Mouse (Mus musculus): ENCODE results near the gene Stab1. TPM values are rescaled to one million over a fixed set of nuclear protein-coding genes. Genes with fewer than 3 reads are reported as not detected.
A peak's percentile ranks its signal among the peaks of the same experiment; 100 is the strongest.

The Stab1 gene
- total and polyA plus RNA-seq, 2 experiments from 2014 or later = 10.5 to 31.2 TPM

GRCm38 (mm10) chr14:31195968-31196367, 27.5 kb upstream of the Stab1 start:
- ATAC-seq = peak; percentile 31; the same call in 1 of the 2 replicates
- DNase-seq (ENCODE audit: low spot score) = peak; percentile 69
- H3K4me3 ChIP-seq (ENCODE audit: low read length) = no peak overlapping the region
- peak; percentile 73 for TF ChIP-seq CTCF (IDR thresholded peaks at IDR 0.05; ENCODE audit: low read depth)
- H3K4me1 ChIP-seq (ENCODE audit: insufficient read depth, low read length) = no peaks in the 10 kb centered on the region
- no peak overlapping the region for H3K27ac ChIP-seq
- no peak overlapping the region for H3K4me2 ChIP-seq (ENCODE audit: low read depth, low read length)
- H3K36me3 ChIP-seq (ENCODE audit: insufficient read depth, low read length) = peaks cover 34% of the 10 kb centered on the region
- no peaks in the 10 kb centered on the region for H3K27me3 ChIP-seq (ENCODE audit: insufficient read depth, low read length)
- no peak overlapping the region for H3K9ac ChIP-seq (replicated peaks; ENCODE audit: low read length)
- H3K9me3 ChIP-seq (ENCODE audit: low read length) = no peaks in the 10 kb centered on the region

DNA sequence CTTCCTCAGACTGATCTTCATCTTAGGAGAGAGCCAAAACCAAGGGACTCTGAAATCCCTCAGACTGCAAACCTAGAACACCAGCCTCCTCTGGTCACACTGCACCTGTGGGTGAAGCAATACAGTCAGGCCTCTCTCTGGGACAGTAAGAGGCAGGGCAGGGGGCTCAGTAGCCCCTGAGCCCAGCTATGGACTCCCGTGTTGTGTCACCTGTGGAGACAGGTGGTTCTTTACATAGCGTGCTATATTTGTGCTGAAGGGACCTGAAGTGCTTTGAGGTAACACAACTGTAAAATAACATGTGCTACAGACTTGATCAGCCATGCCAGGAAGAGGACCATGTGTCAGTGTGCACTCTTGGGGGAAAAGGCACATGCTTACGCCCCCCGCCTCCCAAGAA, 27.1 kb upstream of the Stab1 start:
- H3K9me3 ChIP-seq (ENCODE audit: low read length) = no peaks in the 10 kb centered on the region

GRCm38 (mm10) chr14:31194891-31195513, 26.6 kb upstream of the Stab1 start:
- Histone ChIP-seq H3K9me3 (ENCODE audit: low read length) (no peaks in the 10 kb centered on the region), H3K36me3 (ENCODE audit: insufficient read depth, low read length) (peaks cover 38% of the 10 kb centered on the region), H3K9ac (replicated peaks; ENCODE audit: low read length) (no peak overlapping the region), H3K27me3 (ENCODE audit: insufficient read depth, low read length) (no peaks in the 10 kb centered on the region), H3K4me1 (ENCODE audit: insufficient read depth, low read length) (no peaks in the 10 kb centered on the region), H3K4me3 (ENCODE audit: low read length) (no peak overlapping the region), H3K27ac (no peak overlapping the region), H3K4me2 (ENCODE audit: low read depth, low read length) (no peak overlapping the region)
- DNase-seq (ENCODE audit: low spot score) (no peak), ATAC-seq (no peak)
- TF ChIP-seq CTCF (IDR thresholded peaks at IDR 0.05; ENCODE audit: low read depth) = no peak
- WGBS = 68% methylated on average over 14 of the region's 14 CpGs

More for the DNA sequence above, 27.1 kb upstream of the Stab1 start:
- no peak for TF ChIP-seq CTCF (IDR thresholded peaks at IDR 0.05; ENCODE audit: low read depth)
- H3K4me3 ChIP-seq (ENCODE audit: low read length) = no peak overlapping the region
- no peak overlapping the region for H3K9ac ChIP-seq (replicated peaks; ENCODE audit: low read length)
- WGBS = 96% methylated on average over 4 of the region's 4 CpGs
- H3K4me2 ChIP-seq (ENCODE audit: low read depth, low read length) = no peak overlapping the region
- peaks cover 36% of the 10 kb centered on the region for H3K36me3 ChIP-seq (ENCODE audit: insufficient read depth, low read length)
- no peak overlapping the region for H3K27ac ChIP-seq
- no peak for DNase-seq (ENCODE audit: low spot score)
- H3K4me1 ChIP-seq (ENCODE audit: insufficient read depth, low read length) = no peaks in the 10 kb centered on the region
- no peaks in the 10 kb centered on the region for H3K27me3 ChIP-seq (ENCODE audit: insufficient read depth, low read length)
- ATAC-seq = no peak

DNA sequence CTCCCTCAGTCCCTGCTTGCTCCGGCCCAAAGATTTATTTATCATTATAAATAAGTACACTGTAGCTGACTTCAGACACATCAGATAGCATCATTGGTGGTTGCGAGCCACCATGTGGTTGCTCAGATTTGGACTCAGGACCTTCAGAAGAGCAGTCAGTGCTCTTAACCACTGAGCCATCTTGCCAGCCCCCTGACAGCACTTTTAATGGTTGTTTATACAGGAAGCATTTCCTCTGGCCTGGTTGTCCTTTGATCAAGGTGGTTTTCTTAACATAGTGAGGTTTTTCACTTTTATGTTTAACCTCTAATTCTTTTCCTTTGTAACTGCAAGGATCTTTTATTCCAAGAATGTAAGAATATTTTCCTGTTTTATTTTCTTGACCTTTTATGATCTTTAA, 26.0 kb upstream of the Stab1 start:
- Histone ChIP-seq H3K9me3 (ENCODE audit: low read length) (no peaks in the 10 kb centered on the region), H3K27me3 (ENCODE audit: insufficient read depth, low read length) (no peaks in the 10 kb centered on the region), H3K4me3 (ENCODE audit: low read length) (no peak overlapping the region), H3K9ac (replicated peaks; ENCODE audit: low read length) (no peak overlapping the region), H3K27ac (no peak overlapping the region), H3K4me1 (ENCODE audit: insufficient read depth, low read length) (no peaks in the 10 kb centered on the region), H3K4me2 (ENCODE audit: low read depth, low read length) (no peak overlapping the region), H3K36me3 (ENCODE audit: insufficient read depth, low read length) (peaks cover 39% of the 10 kb centered on the region)
- TF ChIP-seq CTCF (IDR thresholded peaks at IDR 0.05; ENCODE audit: low read depth) = no peak
- DNase-seq (ENCODE audit: low spot score) = no peak
- ATAC-seq = no peak
- WGBS = 84% methylated on average over 2 of the region's 2 CpGs

DNA sequence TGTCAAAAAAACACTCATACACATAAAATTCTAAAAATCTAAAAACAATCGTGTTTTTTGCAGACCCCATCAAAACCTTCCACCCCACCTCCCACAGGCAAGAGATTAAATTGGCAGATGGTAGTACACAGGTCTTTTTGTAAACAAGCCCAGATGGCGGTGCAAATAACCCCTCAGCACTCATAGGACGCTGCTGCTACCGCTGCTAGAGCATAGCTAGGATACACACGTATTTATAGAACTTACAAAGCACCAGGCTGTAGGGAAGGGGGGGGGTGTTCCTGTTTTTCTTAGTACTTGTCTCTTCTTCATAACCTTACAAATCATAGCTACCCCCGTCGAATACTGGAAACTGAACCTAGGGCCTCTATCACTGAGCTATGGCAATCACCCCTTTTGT, 25.4 kb upstream of the Stab1 start:
- no peak for TF ChIP-seq CTCF (IDR thresholded peaks at IDR 0.05; ENCODE audit: low read depth)
- ATAC-seq (no peak), DNase-seq (ENCODE audit: low spot score) (peak; percentile 25)
- no peak overlapping the region for H3K27ac ChIP-seq
- H3K4me2 ChIP-seq (ENCODE audit: low read depth, low read length) = no peak overlapping the region
- H3K4me1 ChIP-seq (ENCODE audit: insufficient read depth, low read length) = no peaks in the 10 kb centered on the region
- H3K4me3 ChIP-seq (ENCODE audit: low read length) = no peak overlapping the region
- H3K27me3 ChIP-seq (ENCODE audit: insufficient read depth, low read length) = no peaks in the 10 kb centered on the region
- H3K9ac ChIP-seq (replicated peaks; ENCODE audit: low read length) = no peak overlapping the region
- 64% methylated on average over 7 of the region's 7 CpGs for WGBS
- H3K36me3 ChIP-seq (ENCODE audit: insufficient read depth, low read length) = peaks cover 45% of the 10 kb centered on the region
- H3K9me3 ChIP-seq (ENCODE audit: low read length) = no peaks in the 10 kb centered on the region

DNA sequence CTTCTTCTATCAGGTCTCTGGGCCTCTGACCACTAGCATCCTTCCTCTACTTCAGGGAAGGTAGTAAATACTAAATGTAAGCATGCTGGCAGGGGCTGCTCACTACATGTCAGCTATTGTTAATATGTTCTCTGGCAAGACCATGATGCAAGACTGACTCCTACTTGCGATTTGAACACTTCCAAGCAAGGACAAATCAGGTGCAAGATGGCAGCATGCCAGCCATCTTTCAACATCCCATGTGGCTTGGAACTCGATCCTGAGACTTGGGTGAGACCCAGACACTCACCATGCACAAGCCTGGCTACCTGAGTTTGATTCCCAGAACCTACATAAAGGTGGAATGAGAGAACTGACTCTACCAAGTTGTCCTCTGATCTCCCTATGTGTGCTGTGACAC, 23.5 kb upstream of the Stab1 start:
- Histone ChIP-seq H3K9me3 (ENCODE audit: low read length) (no peaks in the 10 kb centered on the region), H3K4me1 (ENCODE audit: insufficient read depth, low read length) (no peaks in the 10 kb centered on the region), H3K4me2 (ENCODE audit: low read depth, low read length) (no peak overlapping the region), H3K36me3 (ENCODE audit: insufficient read depth, low read length) (peaks cover 64% of the 10 kb centered on the region), H3K27ac (no peak overlapping the region), H3K9ac (replicated peaks; ENCODE audit: low read length) (no peak overlapping the region), H3K27me3 (ENCODE audit: insufficient read depth, low read length) (no peaks in the 10 kb centered on the region), H3K4me3 (ENCODE audit: low read length) (no peak overlapping the region)
- ATAC-seq (no peak), DNase-seq (ENCODE audit: low spot score) (no peak)
- 50% methylated on average over 2 of the region's 2 CpGs for WGBS
- no peak for TF ChIP-seq CTCF (IDR thresholded peaks at IDR 0.05; ENCODE audit: low read depth)

DNA sequence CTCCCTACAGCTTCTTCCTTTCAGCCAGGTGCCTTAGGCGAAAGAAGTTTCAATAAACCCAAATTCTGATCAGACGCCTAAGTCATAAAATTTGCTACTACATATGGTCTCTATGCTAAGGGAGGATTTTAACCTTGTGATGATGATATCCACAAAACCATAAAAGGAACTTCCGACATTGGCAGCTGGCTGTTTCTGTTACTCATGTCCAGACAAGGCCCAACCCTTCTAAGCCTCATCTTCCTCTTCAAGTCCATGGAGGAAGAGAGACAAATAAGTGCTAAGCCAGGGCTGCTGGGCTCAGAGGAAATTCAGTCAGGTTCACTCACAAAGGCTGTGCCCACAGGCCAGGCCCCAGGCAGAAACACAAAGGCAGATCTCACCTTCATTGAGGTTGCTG, 20.9 kb upstream of the Stab1 start:
- 88% methylated on average over 3 of the region's 3 CpGs for WGBS
- Histone ChIP-seq H3K9ac (replicated peaks; ENCODE audit: low read length) (no peak overlapping the region), H3K4me2 (ENCODE audit: low read depth, low read length) (no peak overlapping the region), H3K27me3 (ENCODE audit: insufficient read depth, low read length) (no peaks in the 10 kb centered on the region), H3K27ac (peak overlapping the region; percentile 16; the same call in 1 of the 2 replicates), H3K9me3 (ENCODE audit: low read length) (no peaks in the 10 kb centered on the region), H3K4me1 (ENCODE audit: insufficient read depth, low read length) (no peaks in the 10 kb centered on the region), H3K4me3 (ENCODE audit: low read length) (no peak overlapping the region), H3K36me3 (ENCODE audit: insufficient read depth, low read length) (peaks cover 89% of the 10 kb centered on the region)
- no peak for TF ChIP-seq CTCF (IDR thresholded peaks at IDR 0.05; ENCODE audit: low read depth)
- ATAC-seq (no peak), DNase-seq (ENCODE audit: low spot score) (no peak)
